Mouse (Mus musculus) CH12.LX (cell line): ENCODE results near the gene Ccnjl. TPM values are rescaled to one million over a fixed set of nuclear protein-coding genes. Genes with fewer than 3 reads are reported as not detected.

Experiments used
- DNase-seq: peaks from one replicate; pipeline ENCODE4 v3.0.0-alpha.2; 2013; ENCODE audit errors: extremely low read depth
- H3K27ac ChIP-seq: 2 replicates; pipeline ENCODE4 v1.5.1; 2012; ENCODE audit warnings: low read depth, mild to moderate bottlenecking, control low read depth, moderate library complexity; ENCODE audit not compliant: insufficient read depth
- H3K27me3 ChIP-seq: replicated peaks from 2 replicates; pipeline ENCODE3; 2012; ENCODE audit warnings: inconsistent platforms
- H3K36me3 ChIP-seq, 2 experiments: replicated peaks in 1 of 2; 2 replicates each; pipeline versions ENCODE3 to v1.6.1; 2012; ENCODE audit warnings: inconsistent platforms in 1 of 2, low read length in 1 of 2, mild to moderate bottlenecking in 1 of 2, mixed read lengths in 1 of 2, moderate library complexity in 1 of 2; ENCODE audit not compliant: control insufficient read depth in 1 of 2, insufficient read depth in 1 of 2
- H3K4me1 ChIP-seq, 2 experiments: 2 replicates each; pipeline ENCODE4 v1.6.1; 2012; ENCODE audit warnings: inconsistent platforms in 1 of 2, moderate library complexity in 1 of 2; ENCODE audit not compliant: insufficient read depth in 2 of 2, control insufficient read depth in 1 of 2
- H3K4me2 ChIP-seq: 2 replicates; pipeline ENCODE4 v1.6.1; 2012; ENCODE audit warnings: low read depth, mild to moderate bottlenecking, control low read depth; ENCODE audit not compliant: poor library complexity, insufficient read depth, severe bottlenecking
- H3K4me3 ChIP-seq, 3 experiments: fragments of 150-350 bp in 1 of 3; sonication (generic) in 1 of 3; replicated peaks in 1 of 3; 2 replicates each; pipeline versions ENCODE3 to v1.5.1; 2011 to 2012; ENCODE audit warnings: low read depth in 2 of 3, low read length in 2 of 3, mild to moderate bottlenecking in 2 of 3, moderate library complexity in 2 of 3, control low read depth in 1 of 3, improper control_type of control experiment in 1 of 3, inconsistent platforms in 1 of 3, mixed read lengths in 1 of 3; ENCODE audit not compliant: poor library complexity in 1 of 3
- H3K79me2 ChIP-seq: replicated peaks from 2 replicates; pipeline ENCODE4 v1.6.1; 2012; ENCODE audit warnings: mild to moderate bottlenecking, moderate library complexity; ENCODE audit not compliant: control insufficient read depth, poor library complexity, insufficient read depth, severe bottlenecking; ENCODE audit errors: extremely low read depth
- H3K9ac ChIP-seq: 2 replicates; pipeline ENCODE4 v1.6.1; 2012; ENCODE audit warnings: low read depth, mild to moderate bottlenecking, control low read depth, moderate library complexity; ENCODE audit not compliant: insufficient read depth
- H3K9me3 ChIP-seq: replicated peaks from 2 replicates; pipeline ENCODE3; 2012; ENCODE audit warnings: low read length, inconsistent platforms, mixed read lengths
- BHLHE40 ChIP-seq: IDR thresholded peaks from 2 replicates; pipeline ENCODE4 v1.6.1; 2011; ENCODE audit warnings: mild to moderate bottlenecking, low read depth, low read length, improper control_type of control experiment
- CHD1 ChIP-seq: IDR thresholded peaks from 2 replicates; pipeline ENCODE4 v1.6.1; 2012; ENCODE audit warnings: low read depth, low read length, improper control_type of control experiment, inconsistent platforms
- CTCF ChIP-seq, 2 experiments: IDR thresholded peaks in 1 of 2; conservative IDR thresholded peaks in 1 of 2; 2 replicates each; pipeline ENCODE4 v1.5.1; 2011 to 2012; ENCODE audit warnings: low read depth in 2 of 2, low read length in 2 of 2, improper control_type of control experiment in 1 of 2, inconsistent platforms in 1 of 2, mild to moderate bottlenecking in 1 of 2, moderate library complexity in 1 of 2
- E2F4 ChIP-seq: IDR thresholded peaks from 2 replicates; pipeline ENCODE4 v1.6.1; 2011; ENCODE audit warnings: low read depth, low read length, improper control_type of control experiment; ENCODE audit not compliant: insufficient replicate concordance
- EP300 ChIP-seq: IDR thresholded peaks from 2 replicates; pipeline ENCODE4 v1.6.1; 2011; ENCODE audit warnings: low read length, improper control_type of control experiment
- ETS1 ChIP-seq: conservative IDR thresholded peaks from 2 replicates; pipeline ENCODE4 v1.6.1; 2012; ENCODE audit warnings: low read depth, mild to moderate bottlenecking, inconsistent platforms, low read length, improper control_type of control experiment, moderate library complexity
- GABPA ChIP-seq: IDR thresholded peaks from 2 replicates; pipeline ENCODE4 v1.6.1; 2012; ENCODE audit warnings: low read depth, low read length, improper control_type of control experiment, inconsistent platforms; ENCODE audit not compliant: insufficient replicate concordance
- HCFC1 ChIP-seq: IDR thresholded peaks from 2 replicates; pipeline ENCODE4 v1.6.1; 2012; ENCODE audit warnings: low read depth, mild to moderate bottlenecking, inconsistent platforms, low read length, improper control_type of control experiment
- JUN ChIP-seq: IDR thresholded peaks from 2 replicates; pipeline ENCODE4 v1.6.1; 2011; ENCODE audit warnings: low read depth, mild to moderate bottlenecking, low read length, improper control_type of control experiment, moderate library complexity; ENCODE audit not compliant: insufficient read depth
- KAT2A ChIP-seq: IDR thresholded peaks from 2 replicates; pipeline ENCODE4 v1.6.1; 2012; ENCODE audit warnings: low read length, improper control_type of control experiment, inconsistent platforms; ENCODE audit not compliant: insufficient replicate concordance
- MAFK ChIP-seq: IDR thresholded peaks from 2 replicates; pipeline ENCODE4 v1.6.1; 2011; ENCODE audit warnings: low read length, improper control_type of control experiment; ENCODE audit not compliant: insufficient replicate concordance
- MAX ChIP-seq: IDR thresholded peaks from 2 replicates; pipeline ENCODE4 v1.6.1; 2011; ENCODE audit warnings: low read length, improper control_type of control experiment
- MAZ ChIP-seq: IDR thresholded peaks from 2 replicates; pipeline ENCODE4 v1.6.1; 2012; ENCODE audit warnings: low read depth, mild to moderate bottlenecking, inconsistent platforms, low read length, improper control_type of control experiment, moderate library complexity
- MEF2A ChIP-seq: IDR thresholded peaks from 2 replicates; pipeline ENCODE4 v1.6.1; 2014; ENCODE audit warnings: low read depth, mild to moderate bottlenecking, inconsistent platforms, low read length, improper control_type of control experiment, borderline replicate concordance
- MXI1 ChIP-seq: IDR thresholded peaks from 2 replicates; pipeline ENCODE4 v1.6.1; 2011; ENCODE audit warnings: mild to moderate bottlenecking, low read depth, low read length, improper control_type of control experiment
- MYC ChIP-seq: IDR thresholded peaks from 2 replicates; pipeline ENCODE4 v1.6.1; 2011; ENCODE audit warnings: low read depth, mild to moderate bottlenecking, improper control_type of control experiment, low read length
- NELFE ChIP-seq: IDR thresholded peaks from 2 replicates; pipeline ENCODE4 v1.6.1; 2011; ENCODE audit warnings: low read depth, low read length, improper control_type of control experiment
- NRF1 ChIP-seq: IDR thresholded peaks from 2 replicates; pipeline ENCODE4 v1.6.1; 2014; ENCODE audit warnings: low read depth, mild to moderate bottlenecking, inconsistent platforms, low read length, improper control_type of control experiment, moderate library complexity
- PAX5 ChIP-seq: IDR thresholded peaks from 2 replicates; pipeline ENCODE4 v1.6.1; 2012; ENCODE audit warnings: low read length, inconsistent platforms, mixed read lengths
- RAD21 ChIP-seq: IDR thresholded peaks from 2 replicates; pipeline ENCODE4 v1.6.1; 2011; ENCODE audit warnings: low read depth, mild to moderate bottlenecking, low read length, improper control_type of control experiment, moderate library complexity
- SIN3A ChIP-seq: IDR thresholded peaks from 2 replicates; pipeline ENCODE4 v1.6.1; 2012; ENCODE audit warnings: low read length, improper control_type of control experiment, inconsistent platforms
- TCF12 ChIP-seq: IDR thresholded peaks from 2 replicates; pipeline ENCODE4 v1.6.1; 2014; ENCODE audit warnings: low read depth, mild to moderate bottlenecking, inconsistent platforms, low read length, improper control_type of control experiment
- UBTF ChIP-seq: IDR thresholded peaks from 2 replicates; pipeline ENCODE4 v1.6.1; 2012; ENCODE audit warnings: low read depth, mild to moderate bottlenecking, inconsistent platforms, low read length, improper control_type of control experiment, moderate library complexity
- USF1 ChIP-seq: IDR thresholded peaks from 2 replicates; pipeline ENCODE4 v1.6.1; 2014; ENCODE audit warnings: low read depth, mild to moderate bottlenecking, inconsistent platforms, low read length, improper control_type of control experiment
- ZNF384 ChIP-seq: IDR thresholded peaks from 2 replicates; pipeline ENCODE4 v1.6.1; 2012; ENCODE audit warnings: low read depth, low read length, improper control_type of control experiment, inconsistent platforms
- dilution Hi-C: fragments of 300-500 bp; cut with MboI; formaldehyde crosslinking; loops from 2 replicates; pipeline ENCODE4 v1.14.3; 2020; ENCODE audit warnings: low sequenced_read_pairs; ENCODE audit not compliant: extremely low pct_unique_long_range_greater_than_20kb, extremely low pct_ligation_motif_present
- in situ Hi-C: fragments of 300-500 bp; cut with MboI; formaldehyde crosslinking; loops from 3 replicates; pipeline ENCODE4 v1.14.3; 2019; ENCODE audit warnings: low sequenced_read_pairs, low pct_ligation_motif_present, low pct_unique_long_range_greater_than_20kb, mixed read lengths
- polyA plus RNA-seq: library from polyadenylated mRNA; unstranded; fragments of >175 nt; gene quantifications from 2 replicates; pipeline ENCODE4 v1.2.1, GENCODE M21; 2012; ENCODE audit warnings: low read depth; ENCODE audit not compliant: insufficient read length
- total RNA-seq, 2 experiments: library from RNA; depleted of rRNA; stranded (reverse); fragments of 300-350 nt in 1 of 2; fragments of >200 nt in 1 of 2; gene quantifications; 2 replicates each; pipeline ENCODE4 v1.2.3; 2012 to 2014

Gene Ccnjl
- total and polyA plus RNA-seq, 3 experiments, result not detected

- dilution Hi-C loops (no loop called here), in situ Hi-C loops (no loop called here)
- H3K4me3 ChIP-seq, result no peak overlapping the region
Observed at GRCm38 (mm10) chr11:43559515-43560292, 31.1 kb downstream of the Ccnjl start.

GRCm38 (mm10) chr11:43563654-43564244 is 35.2 kb downstream of the Ccnjl start:
- H3K27me3 ChIP-seq, result no peaks in the 10 kb centered on the region
- no peak overlapping the region for H3K4me2 ChIP-seq
- H3K27ac ChIP-seq, result no peak overlapping the region
- no peak for DNase-seq
- H3K9me3 ChIP-seq, result no peaks in the 10 kb centered on the region
- H3K79me2 ChIP-seq, result no peaks in the 10 kb centered on the region
- in situ Hi-C loops (no loop called here), dilution Hi-C loops (no loop called here)
- no peak overlapping the region for H3K4me3 ChIP-seq
- TF ChIP-seq HCFC1 (no peak), MYC (no peak), RAD21 (no peak), CHD1 (no peak), GABPA (no peak), KAT2A (no peak), EP300 (no peak), ZNF384 (no peak), UBTF (no peak), TCF12 (no peak), MAZ (no peak), USF1 (no peak)
- 0 out of 4 replicates have a peak, but pooled peaks cover 0 to 2% of the 10 kb centered on the region in 2 experiments for H3K4me1 ChIP-seq
- no peak overlapping the region for H3K9ac ChIP-seq
- H3K36me3 ChIP-seq, result no peaks in the 10 kb centered on the region

More at GRCm38 (mm10) chr11:43559515-43560292, 31.1 kb downstream of the Ccnjl start:
- DNase-seq, result no peak
- H3K27ac ChIP-seq, result no peak overlapping the region
- no peaks in the 10 kb centered on the region for H3K36me3 ChIP-seq
- no peak overlapping the region for H3K4me2 ChIP-seq
- H3K79me2 ChIP-seq, result no peaks in the 10 kb centered on the region
- TF ChIP-seq E2F4 (no peak), TCF12 (no peak), KAT2A (no peak), JUN (no peak), NRF1 (no peak), UBTF (no peak), SIN3A (no peak), MAFK (no peak), BHLHE40 (no peak), EP300 (no peak), MEF2A (no peak), MAX (no peak), MXI1 (no peak), ETS1 (no peak), CTCF (conservative IDR thresholded peaks at IDR 0.05 in 1 of 2, IDR thresholded peaks at IDR 0.05 in 1 of 2; ENCODE audit: low read depth in 2 of 2, low read length in 2 of 2) (no peak), NELFE (no peak), PAX5 (no peak), USF1 (no peak), HCFC1 (no peak)
- no peaks in the 10 kb centered on the region for H3K4me1 ChIP-seq
- no peak overlapping the region for H3K9ac ChIP-seq
- H3K9me3 ChIP-seq, result no peaks in the 10 kb centered on the region
- H3K27me3 ChIP-seq, result no peaks in the 10 kb centered on the region
